Mouse (Mus musculus): ENCODE measurements around the gene Proser3. TPM values are rescaled to one million over a fixed set of nuclear protein-coding genes. Genes with fewer than 3 reads are reported as not detected.

The Proser3 gene
- total RNA-seq, 2 experiments from 2014 or later, result 4.5 to 4.7 TPM

DNA sequence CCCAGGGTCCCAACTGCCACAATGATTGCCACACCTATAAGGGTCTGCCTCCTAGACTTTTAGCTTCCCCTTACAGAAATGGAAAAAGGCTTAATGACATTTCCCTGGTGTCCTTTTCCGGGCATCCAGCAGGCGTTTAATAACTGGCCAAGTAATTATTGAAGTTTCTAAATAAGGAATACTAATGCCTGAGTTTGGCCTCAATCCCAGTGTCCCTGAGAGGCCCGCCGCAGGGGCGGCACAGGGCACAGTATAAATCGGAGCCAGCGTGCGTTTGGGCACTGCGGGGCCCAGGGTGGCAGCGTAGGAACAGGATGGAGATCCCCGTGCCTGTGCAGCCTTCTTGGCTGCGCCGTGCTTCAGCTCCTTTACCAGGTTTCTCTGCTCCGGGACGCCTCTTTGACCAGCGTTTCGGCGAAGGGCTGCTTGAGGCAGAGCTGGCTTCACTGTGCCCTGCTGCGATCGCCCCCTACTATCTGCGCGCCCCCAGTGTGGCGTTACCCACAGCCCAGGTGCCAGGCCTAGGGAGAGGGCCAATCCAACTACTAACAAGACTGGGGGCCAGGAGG, 1.0 kb upstream of the Proser3 start:
- peak; percentile 44 for DNase-seq (ENCODE audit: low spot score)
- intact Hi-C loops (cut with DNase I), result no loop called here

GRCm38 (mm10) chr7:30551445-30552101, 526 bp downstream of the Proser3 start:
- intact Hi-C loops (cut with DNase I), result no loop called here
- DNase-seq (ENCODE audit: low spot score), result no peak

- intact Hi-C loops (cut with DNase I), result no loop called here
- no peak for DNase-seq (ENCODE audit: low spot score)
These were observed 1.5 kb downstream of the Proser3 start for GRCm38 (mm10) chr7:30550603-30551002.

- DNase-seq (ENCODE audit: low spot score), result no peak
- intact Hi-C loops (cut with DNase I), result loop anchor here (5.0 kb wide), 1 partner anchor 58 kb away; the partner anchor contains the start of gene Prodh2
These were observed 2.2 kb downstream of the Proser3 start for GRCm38 (mm10) chr7:30549880-30550279.

- intact Hi-C loops (cut with DNase I), result no loop called here
- DNase-seq (ENCODE audit: low spot score), result no peak
These were observed 7.8 kb downstream of the Proser3 start for GRCm38 (mm10) chr7:30544327-30544726.

- no peak for DNase-seq (ENCODE audit: low spot score)
- intact Hi-C loops (cut with DNase I), result no loop called here
These were observed 11.5 kb downstream of the Proser3 start for GRCm38 (mm10) chr7:30540572-30540971.

DNA sequence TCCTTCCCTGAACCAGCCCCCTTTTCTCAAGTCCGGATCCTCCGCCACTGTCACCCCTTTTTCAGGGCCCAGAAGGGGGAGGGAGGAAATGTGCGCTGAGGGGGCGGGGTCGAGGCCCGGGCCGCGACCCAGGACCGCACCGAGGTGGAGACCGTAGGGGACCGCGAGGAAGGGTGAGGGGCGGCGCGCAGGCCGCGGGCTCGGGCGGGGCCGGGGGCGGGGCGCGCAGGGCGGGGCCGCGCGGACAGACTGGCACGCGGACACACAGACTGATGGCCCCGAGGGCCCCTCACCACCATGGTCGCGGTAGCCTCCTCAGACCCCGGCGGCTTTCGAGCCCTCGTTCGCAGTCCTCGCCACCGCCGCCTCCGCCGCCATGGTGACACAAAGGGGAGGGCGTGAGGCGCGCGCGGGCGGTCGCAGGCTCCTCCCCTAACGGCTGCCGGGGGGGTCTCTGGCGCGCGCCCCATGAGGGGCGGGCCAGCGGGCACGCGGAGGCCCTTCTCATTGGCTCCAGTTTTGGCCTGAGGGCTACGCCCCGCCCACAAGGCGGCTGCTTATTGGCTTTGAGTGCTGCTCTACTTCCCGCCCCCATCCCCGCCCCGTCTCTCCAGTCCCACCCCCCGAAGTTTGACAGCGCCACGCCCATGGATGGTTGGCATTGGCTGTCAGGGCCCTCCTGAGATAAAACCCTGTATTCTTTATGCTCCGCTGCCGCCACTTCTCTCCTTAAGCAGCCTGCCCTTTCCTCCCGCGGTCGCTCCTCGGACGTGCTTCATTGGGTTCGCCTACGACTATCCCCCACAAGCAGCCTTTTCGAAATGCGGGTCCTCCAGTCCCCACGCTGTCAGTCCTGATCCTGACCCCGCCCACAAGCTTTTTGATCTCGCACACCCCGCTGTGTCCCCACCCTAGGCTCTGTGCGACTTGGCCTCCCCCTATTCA, 17.2 kb downstream of the Proser3 start, which contains the start of gene Arhgap33:
Gene Arhgap33, minus strand, starts transcription at position 428 of the 945 bp plus-strand sequence.
- intact Hi-C loops (cut with DNase I), result no loop called here
- peak; percentile 90 for DNase-seq (ENCODE audit: low spot score)

GRCm38 (mm10) chr7:30533941-30534632, 18.0 kb downstream of the Proser3 start:
- intact Hi-C loops (cut with DNase I), result no loop called here
- DNase-seq (ENCODE audit: low spot score), result no peak

GRCm38 (mm10) chr7:30532931-30533330, 19.2 kb downstream of the Proser3 start:
- no peak for DNase-seq (ENCODE audit: low spot score)
- intact Hi-C loops (cut with DNase I), result no loop called here

GRCm38 (mm10) chr7:30531291-30531815, 20.7 kb downstream of the Proser3 start:
- intact Hi-C loops (cut with DNase I), result no loop called here

GRCm38 (mm10) chr7:30526981-30527380, 25.1 kb downstream of the Proser3 start:
- DNase-seq (ENCODE audit: low spot score), result no peak
- intact Hi-C loops (cut with DNase I), result no loop called here

More at GRCm38 (mm10) chr7:30531291-30531815, 20.7 kb downstream of the Proser3 start:
- DNase-seq (ENCODE audit: low spot score), result no peak

GRCm38 (mm10) chr7:30526399-30526798, 25.7 kb downstream of the Proser3 start:
- no peak for DNase-seq (ENCODE audit: low spot score)
- intact Hi-C loops (cut with DNase I), result no loop called here

- intact Hi-C loops (cut with DNase I), result no loop called here
- no peak for DNase-seq (ENCODE audit: low spot score)
These were observed 26.1 kb downstream of the Proser3 start for GRCm38 (mm10) chr7:30525954-30526353.

DNA sequence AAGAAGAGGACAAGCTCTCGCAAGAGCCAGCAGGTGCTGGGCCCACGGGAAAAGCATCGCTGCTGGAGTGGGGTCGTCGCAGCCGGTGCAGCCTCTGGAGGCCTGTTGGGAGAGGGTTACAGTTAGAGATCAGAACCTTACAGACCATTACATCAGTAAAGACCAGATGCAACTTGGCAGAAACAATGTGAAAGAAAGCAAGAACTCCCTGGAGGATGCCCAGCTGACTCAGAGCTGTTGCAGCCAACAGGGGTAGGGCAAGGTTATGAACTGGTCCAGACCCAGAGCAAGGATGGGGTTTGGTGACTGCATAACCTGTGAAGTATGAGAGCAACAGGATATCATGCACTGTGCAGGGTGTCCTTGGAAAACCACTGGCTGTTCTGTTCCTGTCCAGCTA, 27.6 kb downstream of the Proser3 start:
- intact Hi-C loops (cut with DNase I), result no loop called here
- no peak for DNase-seq (ENCODE audit: low spot score)

GRCm38 (mm10) chr7:30522871-30523270, 29.2 kb downstream of the Proser3 start:
- intact Hi-C loops (cut with DNase I), result no loop called here
- no peak for DNase-seq (ENCODE audit: low spot score)

DNA sequence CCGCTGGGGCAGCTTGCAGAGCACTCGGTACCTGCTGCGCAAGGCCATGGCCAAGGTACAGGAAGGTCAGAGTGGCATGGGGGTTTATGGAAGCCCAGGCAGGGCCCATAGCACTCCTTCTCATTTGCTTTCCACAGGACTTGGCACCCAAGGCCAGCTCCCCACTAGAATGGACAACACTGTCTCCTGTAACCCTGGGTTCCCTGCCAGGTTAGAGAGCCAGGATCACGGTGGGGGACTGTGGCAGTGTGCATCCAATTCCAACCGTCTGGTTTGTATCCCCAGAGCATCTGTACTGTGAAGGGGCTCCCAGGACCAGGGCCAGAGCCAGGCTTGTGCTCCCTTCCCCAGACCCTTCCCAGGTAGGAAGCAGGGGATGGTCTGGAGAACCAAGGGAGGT, 31.2 kb downstream of the Proser3 start:
- intact Hi-C loops (cut with DNase I), result no loop called here
- DNase-seq (ENCODE audit: low spot score), result no peak

DNA sequence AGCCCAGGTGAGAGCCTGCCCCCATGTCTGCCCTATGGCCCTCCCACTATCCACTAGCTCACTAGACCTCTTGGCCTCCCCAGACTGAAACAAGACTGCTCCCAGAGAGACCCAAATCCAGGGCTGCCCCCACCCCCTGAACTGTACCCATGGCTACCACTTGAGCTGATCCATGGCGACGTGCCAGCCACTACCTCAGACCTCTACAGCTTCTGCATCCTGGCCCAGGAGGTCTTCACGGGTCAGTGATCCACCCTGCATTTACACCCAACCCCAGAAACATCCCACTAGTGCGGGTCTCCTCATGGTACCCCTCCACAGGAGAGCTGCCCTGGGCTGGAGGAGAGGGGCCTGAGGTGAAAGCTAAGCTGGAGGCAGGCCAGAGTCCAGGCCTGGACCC, 31.7 kb downstream of the Proser3 start:
- DNase-seq (ENCODE audit: low spot score), result no peak
- intact Hi-C loops (cut with DNase I), result no loop called here

- no peak for DNase-seq (ENCODE audit: low spot score)
- intact Hi-C loops (cut with DNase I), result no loop called here
These were observed 33.8 kb downstream of the Proser3 start for GRCm38 (mm10) chr7:30518325-30518724.

- intact Hi-C loops (cut with DNase I), result no loop called here
- DNase-seq (ENCODE audit: low spot score), result no peak
These were observed 36.9 kb downstream of the Proser3 start for GRCm38 (mm10) chr7:30515003-30515760.

Measured in heart, postnatal 25 days (tissue).